Mouse (Mus musculus) neutrophil, adult 59 days (primary cell): Measurements from ENCODE around the gene Rhoc. TPM values are rescaled to one million over a fixed set of nuclear protein-coding genes. Genes with fewer than 3 reads are reported as not detected.

ENCODE experiments used
- total RNA-seq, 2 experiments: library from RNA; stranded (reverse); gene quantifications; 1 replicate in 1 of 2; 2 replicates in 1 of 2; pipeline ENCODE4 v1.2.4; 2023

Gene Rhoc
- 10 to 100 TPM; 22.3 to 26.1 TPM for total RNA-seq

GRCm38 (mm10) chr3:104788075-104788474 is at the start of gene Rhoc:
Gene Rhoc (plus strand): TSS chr3:104788375.

GRCm38 (mm10) chr3:104780561-104781420 is 7.4 kb upstream of the Rhoc start, which contains the start of gene Ppm1j:
Gene Ppm1j (plus strand): TSS chr3:104781056.

GRCm38 (mm10) chr3:104781471-104781903 is 6.7 kb upstream of the Rhoc start, which contains the start of gene Fam19a3:
Gene Fam19a3 (minus strand): TSS chr3:104781840.

GRCm38 (mm10) chr3:104817991-104818748 is 30.0 kb downstream of the Rhoc start, which contains the start of gene Mov10:
Gene Mov10 (minus strand): TSS chr3:104818563.

Other genes starting within 250 kb of the Rhoc start
- gene Slc16a1, start 149.7 kb upstream of the Rhoc start, total RNA-seq = 10 to 100 TPM; 10.0 to 13.3 TPM
- gene Ppm1j, start 7.3 kb upstream of the Rhoc start, total RNA-seq = not detected
- not detected for gene Fam19a3, start 6.5 kb upstream of the Rhoc start, total RNA-seq
- gene Mov10, start 30.2 kb downstream of the Rhoc start, total RNA-seq = 10 to 100 TPM; 55.9 to 72.2 TPM
- 10 to 100 TPM; 22.6 to 25.0 TPM for gene St7l, start 75.6 kb downstream of the Rhoc start, total RNA-seq
- gene Capza1, start 76.1 kb downstream of the Rhoc start, total RNA-seq = 100 to 1,000 TPM; 296 to 306 TPM
- not detected for gene Wnt2b, start 173.5 kb downstream of the Rhoc start, total RNA-seq